Mouse (Mus musculus): ENCODE data around the gene 3110040M04Rik. TPM values are rescaled to one million over a fixed set of nuclear protein-coding genes. Genes with fewer than 3 reads are reported as not detected.
"Not testable (repeated sequence)": the region's sequence is repeated elsewhere in the genome, so short reads cannot be mapped to it uniquely, and the experiment has no call there.

3110040M04Rik gene
- polyA plus RNA-seq, 1 experiment = not detected

DNA sequence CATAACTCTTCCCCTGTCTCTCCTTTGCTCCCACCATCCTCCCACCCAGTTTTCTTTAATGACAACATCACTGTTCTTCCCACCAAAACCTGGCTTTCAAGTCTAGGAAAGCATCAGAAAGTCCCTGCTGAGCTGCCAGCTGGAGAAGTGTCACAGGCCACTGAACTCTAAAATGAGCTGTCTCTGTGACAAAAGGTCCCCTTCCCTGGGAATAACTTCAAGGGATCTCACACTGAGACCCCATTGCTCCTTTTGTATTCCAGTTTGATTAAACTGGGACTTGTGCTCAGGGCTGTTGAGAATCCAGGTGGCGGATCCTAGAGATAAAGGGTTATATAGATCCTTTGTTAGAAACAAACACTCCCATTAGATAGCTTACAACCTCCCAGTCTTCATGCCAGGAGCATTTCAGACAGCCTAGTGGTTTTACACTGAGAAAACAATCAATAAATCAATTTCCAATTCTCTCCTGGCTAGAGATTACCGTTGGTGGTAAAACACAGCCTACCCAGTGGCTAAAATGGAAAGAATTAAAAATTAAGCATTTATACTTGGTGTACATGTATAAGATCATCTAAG is 25.3 kb upstream of the 3110040M04Rik start:
- no peaks in the 10 kb centered on the region for H3K4me1 ChIP-seq (ENCODE audit: control insufficient read depth, insufficient read depth, insufficient read length, low read length)
- H3K4me3 ChIP-seq (ENCODE audit: insufficient read depth, low read depth, low read length) = no peak overlapping the region
- H3K27ac ChIP-seq (replicated peaks; ENCODE audit: low read depth, low read length) = no peak overlapping the region

DNA sequence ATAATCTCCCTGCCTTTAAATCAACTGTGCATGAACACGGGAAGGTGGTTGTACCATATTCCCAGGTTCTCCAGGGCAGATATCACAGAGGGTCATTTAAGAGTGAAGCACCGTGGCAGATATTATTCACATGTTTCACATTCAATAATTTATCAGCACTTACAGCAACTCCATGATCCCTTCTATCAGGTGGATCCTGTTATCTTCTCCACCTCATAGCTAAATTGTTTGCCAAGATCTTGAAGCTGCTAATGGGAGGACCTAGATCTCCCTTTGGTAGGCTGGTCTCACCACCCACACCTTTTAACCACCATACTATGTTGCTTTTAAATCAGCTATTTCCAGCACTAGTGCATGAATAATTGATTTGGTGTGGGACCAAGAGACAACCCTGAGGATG is 23.8 kb upstream of the 3110040M04Rik start:
- H3K4me3 ChIP-seq (ENCODE audit: insufficient read depth, low read depth, low read length) = no peak overlapping the region
- H3K4me1 ChIP-seq (ENCODE audit: control insufficient read depth, insufficient read depth, insufficient read length, low read length) = no peaks in the 10 kb centered on the region
- no peak overlapping the region for H3K27ac ChIP-seq (replicated peaks; ENCODE audit: low read depth, low read length)

DNA sequence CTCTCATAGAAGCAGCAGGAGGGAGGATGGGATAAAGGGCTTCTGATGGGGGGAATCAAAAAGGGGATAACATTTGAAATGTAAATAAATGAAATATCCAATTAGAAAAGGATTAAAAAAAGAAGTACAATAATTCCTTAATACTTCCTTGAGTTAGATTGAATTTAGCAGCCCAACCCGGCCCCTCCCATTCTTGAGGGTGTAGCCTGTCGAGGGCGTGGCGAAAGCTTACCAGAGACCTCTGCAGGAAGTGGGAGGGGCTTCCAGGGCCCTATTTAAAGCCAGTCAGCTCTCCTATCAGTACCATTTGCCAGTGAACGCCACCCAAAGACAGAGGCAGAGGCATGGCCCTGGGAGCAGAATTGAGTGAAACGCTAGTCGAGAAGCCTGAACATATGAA is 21.7 kb upstream of the 3110040M04Rik start, which contains the start of gene Gm47985:
Gene Gm47985 (plus strand): TSS at position 272 of the 400 bp plus-strand sequence.
- not testable (repeated sequence) for H3K4me1 ChIP-seq (ENCODE audit: control insufficient read depth, insufficient read depth, insufficient read length, low read length); H3K4me3 ChIP-seq (ENCODE audit: insufficient read depth, low read depth, low read length); H3K27ac ChIP-seq (replicated peaks; ENCODE audit: low read depth, low read length)

DNA sequence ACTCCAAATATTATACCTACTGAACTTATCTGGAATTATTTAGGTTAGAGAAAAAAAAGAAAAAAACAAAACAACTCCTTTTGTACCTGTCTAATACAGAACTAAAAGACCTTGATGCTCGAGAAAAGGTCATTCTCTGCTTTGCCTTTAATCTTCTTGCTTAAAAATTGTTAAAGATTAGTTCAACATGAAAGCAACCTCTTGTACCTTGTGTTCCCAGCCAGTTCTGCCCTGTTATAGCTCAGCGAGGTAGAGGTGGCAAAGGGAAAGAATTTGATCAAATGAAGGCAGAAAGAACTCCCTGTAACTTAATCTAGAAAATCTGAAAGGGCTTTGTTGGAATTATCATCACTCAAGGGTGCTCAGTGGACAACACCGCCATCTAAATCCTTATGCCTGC is 17.7 kb upstream of the 3110040M04Rik start:
- H3K4me1 ChIP-seq (ENCODE audit: control insufficient read depth, insufficient read depth, insufficient read length, low read length); H3K27ac ChIP-seq (replicated peaks; ENCODE audit: low read depth, low read length); H3K4me3 ChIP-seq (ENCODE audit: insufficient read depth, low read depth, low read length): not testable (repeated sequence)

DNA sequence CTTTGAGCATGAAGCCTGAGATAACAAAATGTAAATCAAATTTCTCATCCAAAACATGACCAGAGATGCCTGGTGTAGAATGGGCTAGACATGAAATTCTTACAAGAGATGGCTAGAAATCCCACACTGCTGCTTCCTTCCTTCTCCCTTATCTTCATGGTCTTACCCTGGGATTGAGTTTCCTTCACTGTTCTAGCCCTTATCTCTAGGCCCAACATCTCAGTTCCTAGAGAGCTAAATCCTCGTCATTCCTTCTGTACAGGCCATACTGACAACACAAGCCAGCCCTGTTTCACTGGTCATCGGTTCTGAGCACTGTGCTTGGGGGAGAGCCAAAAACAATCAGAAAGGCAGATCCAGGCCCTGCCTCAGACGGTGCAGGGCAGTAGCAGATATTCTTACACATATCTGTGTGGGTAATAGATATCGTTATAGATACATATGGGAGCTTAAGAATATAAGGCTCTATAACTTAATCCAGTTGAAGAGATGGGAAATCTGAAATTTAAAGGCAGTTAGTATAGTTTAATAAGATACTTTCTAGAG is 17.0 kb upstream of the 3110040M04Rik start:
- H3K4me3 ChIP-seq (ENCODE audit: insufficient read depth, low read depth, low read length) = not testable (repeated sequence)

DNA sequence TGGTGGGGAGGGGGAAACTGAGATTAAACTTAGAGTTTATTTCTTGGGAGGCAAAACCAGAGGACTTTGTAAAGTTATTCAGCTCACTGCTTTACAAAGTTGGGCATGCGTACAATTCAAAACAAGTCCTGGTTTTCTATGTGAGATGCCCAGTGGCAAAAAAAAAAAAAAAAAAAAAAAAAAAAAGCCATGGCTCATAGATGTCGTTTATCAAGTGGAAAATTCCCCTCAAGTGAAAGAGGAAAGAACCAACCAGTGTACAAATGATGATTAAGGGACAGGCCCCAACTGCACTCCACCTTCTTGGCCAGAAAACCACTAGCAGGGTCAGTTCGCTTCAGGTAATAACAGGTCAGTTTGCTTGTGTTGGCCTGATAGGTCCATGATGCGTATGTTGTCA is 15.5 kb upstream of the 3110040M04Rik start:
- H3K4me3 ChIP-seq (ENCODE audit: insufficient read depth, low read depth, low read length) = no peak overlapping the region
- no peak overlapping the region for H3K27ac ChIP-seq (replicated peaks; ENCODE audit: low read depth, low read length)
- no peaks in the 10 kb centered on the region for H3K4me1 ChIP-seq (ENCODE audit: control insufficient read depth, insufficient read depth, insufficient read length, low read length)

More for the DNA sequence above, 17.0 kb upstream of the 3110040M04Rik start:
- H3K4me1 ChIP-seq (ENCODE audit: control insufficient read depth, insufficient read depth, insufficient read length, low read length); H3K27ac ChIP-seq (replicated peaks; ENCODE audit: low read depth, low read length): not testable (repeated sequence)

DNA sequence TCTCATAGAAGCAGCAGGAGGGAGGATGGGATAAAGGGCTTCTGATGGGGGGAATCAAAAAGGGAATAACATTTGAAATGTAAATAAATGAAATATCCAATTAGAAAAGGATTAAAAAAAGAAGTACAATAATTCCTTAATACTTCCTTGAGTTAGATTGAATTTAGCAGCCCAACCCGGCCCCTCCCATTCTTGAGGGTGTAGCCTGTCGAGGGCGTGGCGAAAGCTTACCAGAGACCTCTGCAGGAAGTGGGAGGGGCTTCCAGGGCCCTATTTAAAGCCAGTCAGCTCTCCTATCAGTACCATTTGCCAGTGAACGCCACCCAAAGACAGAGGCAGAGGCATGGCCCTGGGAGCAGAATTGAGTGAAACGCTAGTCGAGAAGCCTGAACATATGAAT is 11.8 kb upstream of the 3110040M04Rik start, which contains the start of gene Gm8947:
Gene Gm8947 (plus strand): TSS at position 302 of the 400 bp plus-strand sequence.
- not testable (repeated sequence) for H3K27ac ChIP-seq (replicated peaks; ENCODE audit: low read depth, low read length); H3K4me3 ChIP-seq (ENCODE audit: insufficient read depth, low read depth, low read length); H3K4me1 ChIP-seq (ENCODE audit: control insufficient read depth, insufficient read depth, insufficient read length, low read length)

DNA sequence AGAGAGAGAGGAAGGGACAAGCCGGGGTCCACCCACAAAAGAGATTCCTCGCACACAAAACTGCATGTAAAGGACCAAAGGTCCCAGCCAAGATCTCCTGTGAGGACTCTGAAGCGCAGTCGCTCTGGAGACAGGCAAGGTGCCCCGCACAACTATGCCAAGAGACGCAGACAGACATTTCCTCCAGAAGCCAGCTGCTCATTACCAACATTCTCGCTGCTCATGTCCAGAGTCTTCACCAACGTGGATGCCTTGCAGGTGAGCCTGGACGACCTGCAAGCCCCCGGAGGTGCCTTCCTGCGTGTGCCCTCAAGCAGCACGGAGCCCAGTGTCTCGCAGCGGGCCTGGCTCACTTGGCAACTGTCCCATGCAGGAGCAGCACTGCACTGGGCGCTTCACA is 11.2 kb upstream of the 3110040M04Rik start:
- H3K4me1 ChIP-seq (ENCODE audit: control insufficient read depth, insufficient read depth, insufficient read length, low read length); H3K27ac ChIP-seq (replicated peaks; ENCODE audit: low read depth, low read length); H3K4me3 ChIP-seq (ENCODE audit: insufficient read depth, low read depth, low read length): not testable (repeated sequence)

DNA sequence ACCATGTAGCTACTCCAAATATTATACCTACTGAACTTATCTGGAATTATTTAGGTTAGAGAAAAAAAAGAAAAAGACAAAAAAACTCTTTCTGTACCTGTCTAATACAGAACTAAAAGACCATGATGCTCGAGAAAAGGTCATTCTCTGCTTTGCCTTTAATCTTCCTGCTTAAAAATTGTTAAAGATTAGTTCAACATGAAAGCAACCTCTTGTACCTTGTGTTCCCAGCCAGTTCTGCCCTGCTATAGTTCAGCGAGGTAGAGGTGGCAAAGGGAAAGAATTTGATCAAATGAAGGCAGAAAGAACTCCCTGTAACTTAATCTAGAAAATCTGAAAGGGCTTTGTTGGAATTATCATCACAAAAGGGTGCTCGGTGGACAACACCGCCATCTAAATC is 7.9 kb upstream of the 3110040M04Rik start:
- H3K4me3 ChIP-seq (ENCODE audit: insufficient read depth, low read depth, low read length); H3K27ac ChIP-seq (replicated peaks; ENCODE audit: low read depth, low read length); H3K4me1 ChIP-seq (ENCODE audit: control insufficient read depth, insufficient read depth, insufficient read length, low read length): not testable (repeated sequence)

DNA sequence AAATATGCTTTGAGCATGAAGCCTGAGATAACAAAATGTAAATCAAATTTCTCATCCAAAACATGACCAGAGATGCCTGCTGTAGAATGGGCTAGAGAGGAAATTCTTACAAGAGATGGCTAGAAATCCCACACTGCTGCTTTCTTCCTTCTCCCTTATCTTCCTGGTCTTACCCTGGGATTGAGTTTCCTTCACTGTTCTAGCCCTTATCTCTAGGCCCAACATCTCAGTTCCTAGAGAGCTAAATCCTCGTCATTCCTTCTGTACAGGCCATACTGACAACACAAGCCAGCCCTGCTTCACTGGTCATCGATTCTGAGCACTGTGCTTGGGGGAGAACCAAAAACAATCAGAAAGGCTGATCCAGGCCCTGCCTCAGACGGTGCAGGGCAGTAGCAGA is 7.2 kb upstream of the 3110040M04Rik start:
- not testable (repeated sequence) for H3K4me1 ChIP-seq (ENCODE audit: control insufficient read depth, insufficient read depth, insufficient read length, low read length); H3K4me3 ChIP-seq (ENCODE audit: insufficient read depth, low read depth, low read length); H3K27ac ChIP-seq (replicated peaks; ENCODE audit: low read depth, low read length)

DNA sequence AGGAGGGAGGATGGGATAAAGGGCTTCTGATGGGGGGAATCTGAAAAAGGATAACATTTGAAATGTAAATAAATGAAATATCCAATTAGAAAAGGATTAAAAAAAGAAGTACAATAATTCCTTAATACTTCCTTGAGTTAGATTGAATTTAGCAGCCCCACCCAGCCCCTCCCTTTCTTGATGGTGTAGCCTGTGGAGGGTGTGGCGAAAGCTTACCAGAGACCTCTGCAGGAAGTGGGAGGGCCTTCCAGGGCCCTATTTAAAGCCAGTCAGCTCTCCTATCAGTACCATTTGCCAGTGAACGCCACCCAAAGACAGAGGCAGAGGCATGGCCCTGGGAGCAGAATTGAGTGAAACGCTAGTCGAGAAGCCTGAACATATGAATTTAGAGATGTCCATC is 5.8 kb upstream of the 3110040M04Rik start, which contains the start of gene Gm47995:
Gene Gm47995 (plus strand): TSS at position 329 of the 400 bp plus-strand sequence.
- H3K4me3 ChIP-seq (ENCODE audit: insufficient read depth, low read depth, low read length); H3K27ac ChIP-seq (replicated peaks; ENCODE audit: low read depth, low read length); H3K4me1 ChIP-seq (ENCODE audit: control insufficient read depth, insufficient read depth, insufficient read length, low read length): not testable (repeated sequence)

DNA sequence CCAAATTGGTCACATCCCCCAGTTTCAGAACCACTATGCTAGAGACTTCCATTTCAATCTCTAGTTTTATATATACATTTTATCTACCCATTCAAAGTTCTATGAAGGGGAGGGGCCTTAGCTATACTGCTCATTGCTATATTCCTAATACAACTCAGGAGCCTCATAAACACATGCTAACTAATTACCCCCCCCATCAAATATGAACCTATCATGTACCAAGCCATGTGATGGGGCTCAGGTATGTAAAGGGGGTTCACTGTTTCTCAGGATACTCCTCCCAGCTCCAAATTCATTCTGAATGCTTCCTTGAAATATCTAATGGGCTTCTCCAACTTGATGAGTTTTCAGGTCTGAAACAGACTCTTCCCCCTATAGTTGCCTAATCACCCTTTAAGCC is 3.3 kb upstream of the 3110040M04Rik start:
- not testable (repeated sequence) for H3K4me3 ChIP-seq (ENCODE audit: insufficient read depth, low read depth, low read length); H3K27ac ChIP-seq (replicated peaks; ENCODE audit: low read depth, low read length); H3K4me1 ChIP-seq (ENCODE audit: control insufficient read depth, insufficient read depth, insufficient read length, low read length)

DNA sequence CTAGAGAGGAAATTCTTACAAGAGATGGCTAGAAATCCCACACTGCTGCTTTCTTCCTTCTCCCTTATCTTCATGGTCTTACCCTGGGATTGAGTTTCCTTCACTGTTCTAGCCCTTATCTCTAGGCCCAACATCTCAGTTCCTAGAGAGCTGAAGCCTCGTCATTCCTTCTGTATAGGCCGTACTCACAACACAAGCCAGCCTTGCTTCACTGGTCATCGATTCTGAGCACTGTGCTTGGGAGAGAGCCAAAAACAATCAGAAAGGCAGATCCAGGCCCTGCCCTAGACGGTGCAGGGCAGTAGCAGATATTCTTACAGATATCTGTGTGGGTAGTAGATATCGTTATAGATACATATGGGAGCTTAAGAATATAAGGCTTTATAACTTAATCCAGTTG is 1.1 kb upstream of the 3110040M04Rik start:
- not testable (repeated sequence) for H3K27ac ChIP-seq (replicated peaks; ENCODE audit: low read depth, low read length); H3K4me3 ChIP-seq (ENCODE audit: insufficient read depth, low read depth, low read length); H3K4me1 ChIP-seq (ENCODE audit: control insufficient read depth, insufficient read depth, insufficient read length, low read length)

DNA sequence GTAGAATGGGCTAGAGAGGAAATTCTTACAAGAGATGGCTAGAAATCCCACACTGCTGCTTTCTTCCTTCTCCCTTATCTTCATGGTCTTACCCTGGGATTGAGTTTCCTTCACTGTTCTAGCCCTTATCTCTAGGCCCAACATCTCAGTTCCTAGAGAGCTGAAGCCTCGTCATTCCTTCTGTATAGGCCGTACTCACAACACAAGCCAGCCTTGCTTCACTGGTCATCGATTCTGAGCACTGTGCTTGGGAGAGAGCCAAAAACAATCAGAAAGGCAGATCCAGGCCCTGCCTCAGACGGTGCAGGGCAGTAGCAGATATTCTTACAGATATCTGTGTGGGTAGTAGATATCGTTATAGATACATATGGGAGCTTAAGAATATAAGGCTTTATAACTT is 4.6 kb downstream of the 3110040M04Rik start:
- not testable (repeated sequence) for H3K27ac ChIP-seq (replicated peaks; ENCODE audit: low read depth, low read length); H3K4me3 ChIP-seq (ENCODE audit: insufficient read depth, low read depth, low read length); H3K4me1 ChIP-seq (ENCODE audit: control insufficient read depth, insufficient read depth, insufficient read length, low read length)

DNA sequence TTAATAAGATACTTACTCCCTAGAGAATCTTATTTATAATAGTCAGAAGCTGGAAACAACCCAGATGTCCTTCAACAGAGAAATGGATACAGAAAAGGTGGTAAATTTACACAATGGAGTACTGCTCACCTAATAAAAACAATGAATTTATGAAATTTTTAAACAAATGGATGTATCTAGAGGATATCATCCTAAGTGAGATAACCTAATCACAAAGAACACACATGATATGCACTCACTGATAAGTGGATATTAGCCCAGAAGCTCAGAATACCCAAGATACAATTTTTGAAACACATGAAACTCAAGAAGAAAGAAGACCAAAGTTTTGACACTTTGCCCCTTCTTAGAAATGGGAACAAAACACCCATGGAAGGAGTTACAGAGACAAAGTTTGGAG is 5.0 kb downstream of the 3110040M04Rik start:
- H3K27ac ChIP-seq (replicated peaks; ENCODE audit: low read depth, low read length); H3K4me3 ChIP-seq (ENCODE audit: insufficient read depth, low read depth, low read length); H3K4me1 ChIP-seq (ENCODE audit: control insufficient read depth, insufficient read depth, insufficient read length, low read length): not testable (repeated sequence)

DNA sequence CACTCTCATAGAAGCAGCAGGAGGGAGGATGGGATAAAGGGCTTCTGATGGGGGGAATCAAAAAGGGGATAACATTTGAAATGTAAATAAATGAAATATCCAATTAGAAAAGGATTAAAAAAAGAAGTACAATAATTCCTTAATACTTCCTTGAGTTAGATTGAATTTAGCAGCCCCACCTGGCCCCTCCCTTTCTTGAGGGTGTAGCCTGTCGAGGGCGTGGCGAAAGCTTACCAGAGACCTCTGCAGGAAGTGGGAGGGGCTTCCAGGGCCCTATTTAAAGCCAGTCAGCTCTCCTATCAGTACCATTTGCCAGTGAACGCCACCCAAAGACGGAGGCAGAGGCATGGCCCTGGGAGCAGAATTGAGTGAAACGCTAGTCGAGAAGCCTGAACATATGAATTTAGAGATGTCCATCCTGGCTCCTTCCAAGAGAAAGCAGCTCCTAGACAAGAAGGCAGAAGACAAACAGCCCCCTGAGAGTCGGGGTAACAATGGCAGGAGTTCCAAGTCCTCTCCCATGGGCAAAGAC is 6.0 kb downstream of the 3110040M04Rik start, which contains the start of gene Gm47996:
Gene Gm47996 (plus strand): TSS at position 308 of the 532 bp plus-strand sequence.
- not testable (repeated sequence) for H3K27ac ChIP-seq (replicated peaks; ENCODE audit: low read depth, low read length)

More for the DNA sequence above, 6.0 kb downstream of the 3110040M04Rik start, which contains the start of gene Gm47996:
- not testable (repeated sequence) for H3K4me1 ChIP-seq (ENCODE audit: control insufficient read depth, insufficient read depth, insufficient read length, low read length); H3K4me3 ChIP-seq (ENCODE audit: insufficient read depth, low read depth, low read length)
